Mouse (Mus musculus) bone marrow macrophage, adult 2 months (primary cell): ENCODE data around the gene Reep3. TPM values are rescaled to one million over a fixed set of nuclear protein-coding genes. Genes with fewer than 3 reads are reported as not detected.
"Not testable (repeated sequence)": the region's sequence is repeated elsewhere in the genome, so short reads cannot be mapped to it uniquely, and the experiment has no call there.

ENCODE experiments used
- H3K27ac ChIP-seq: 2 replicates; pipeline ENCODE4 v1.5.1; 2012; ENCODE audit warnings: low read depth, low read length; ENCODE audit not compliant: insufficient read depth
- H3K4me1 ChIP-seq: 2 replicates; pipeline ENCODE4 v1.6.1; 2012; ENCODE audit warnings: low read length; ENCODE audit not compliant: control insufficient read depth, insufficient read depth
- H3K4me3 ChIP-seq: 2 replicates; pipeline ENCODE4 v1.5.1; 2012; ENCODE audit warnings: mild to moderate bottlenecking, low read length, moderate library complexity; ENCODE audit not compliant: insufficient read depth
- CTCF ChIP-seq: IDR thresholded peaks from 2 replicates; pipeline ENCODE4 v1.5.1; 2012; ENCODE audit warnings: low read depth, mild to moderate bottlenecking, low read length, moderate library complexity
- POLR2A ChIP-seq: IDR thresholded peaks from 2 replicates; pipeline ENCODE4 v1.6.1; 2012; ENCODE audit warnings: mild to moderate bottlenecking, low read depth, low read length, borderline replicate concordance
- polyA plus RNA-seq: library from polyadenylated mRNA; stranded (reverse); fragments of >200 nt; gene quantifications from 2 replicates; pipeline ENCODE4 v1.2.4, GENCODE M21; 2012; ENCODE audit not compliant: missing spikeins, insufficient read depth, insufficient read length

The Reep3 gene
- polyA plus RNA-seq, 1 experiment, result 69.2 TPM

GRCm38 (mm10) chr10:67003743-67004526, 92.8 kb downstream of the Reep3 start:
- peak overlapping the region; percentile 59 for H3K4me3 ChIP-seq
- peaks cover 20% of the 10 kb centered on the region for H3K4me1 ChIP-seq
- TF ChIP-seq POLR2A, result no peak
- no peak for TF ChIP-seq CTCF
- peak overlapping the region; percentile 97 for H3K27ac ChIP-seq

- TF ChIP-seq POLR2A, result no peak
- TF ChIP-seq CTCF, result no peak
- H3K27ac ChIP-seq, result peak overlapping the region; percentile 97
- peak overlapping the region; percentile 59 for H3K4me3 ChIP-seq
- peaks cover 24% of the 10 kb centered on the region for H3K4me1 ChIP-seq
These were observed 93.6 kb downstream of the Reep3 start for GRCm38 (mm10) chr10:67003009-67003742.

GRCm38 (mm10) chr10:67002207-67003008, 94.3 kb downstream of the Reep3 start:
- TF ChIP-seq CTCF (no peak), POLR2A (no peak)
- Histone ChIP-seq H3K4me1 (peaks cover 25% of the 10 kb centered on the region), H3K27ac (0 out of 2 replicates have a peak overlapping the region, but pooled peaks have one; percentile 97), H3K4me3 (peak overlapping the region; percentile 59)

- H3K4me3 ChIP-seq, H3K27ac ChIP-seq: not testable (repeated sequence)
- H3K4me1 ChIP-seq, result peaks cover 22% of the 10 kb centered on the region
These were observed 95.7 kb downstream of the Reep3 start for GRCm38 (mm10) chr10:67000958-67001615.

- TF ChIP-seq CTCF (no peak), POLR2A (no peak)
- no peak overlapping the region for H3K27ac ChIP-seq
These were observed 96.6 kb downstream of the Reep3 start for GRCm38 (mm10) chr10:67000136-67000535.

GRCm38 (mm10) chr10:66998770-66999169, 98.0 kb downstream of the Reep3 start:
- H3K4me3 ChIP-seq, result peak overlapping the region; percentile 25
- H3K27ac ChIP-seq, result 0 out of 2 replicates have a peak overlapping the region, but pooled peaks have one; percentile 23
- no peak for TF ChIP-seq POLR2A
- TF ChIP-seq CTCF, result no peak
- peaks cover 16% of the 10 kb centered on the region for H3K4me1 ChIP-seq

More at GRCm38 (mm10) chr10:67000136-67000535, 96.6 kb downstream of the Reep3 start:
- Histone ChIP-seq H3K4me3 (no peak overlapping the region), H3K4me1 (peaks cover 19% of the 10 kb centered on the region)

GRCm38 (mm10) chr10:66995181-66995580, 101.6 kb downstream of the Reep3 start:
- H3K4me1 ChIP-seq, result peaks cover 7% of the 10 kb centered on the region
- no peak for TF ChIP-seq CTCF
- TF ChIP-seq POLR2A, result no peak
- no peak overlapping the region for H3K4me3 ChIP-seq
- H3K27ac ChIP-seq, result no peak overlapping the region

- Histone ChIP-seq H3K27ac (no peak overlapping the region), H3K4me1 (peaks cover 7% of the 10 kb centered on the region), H3K4me3 (no peak overlapping the region)
- no peak for TF ChIP-seq POLR2A
- no peak for TF ChIP-seq CTCF
These were observed 102.3 kb downstream of the Reep3 start for GRCm38 (mm10) chr10:66994469-66994868.

GRCm38 (mm10) chr10:66992591-66992990, 104.2 kb downstream of the Reep3 start:
- no peak for TF ChIP-seq CTCF
- no peak for TF ChIP-seq POLR2A
- H3K4me1 ChIP-seq, result no peaks in the 10 kb centered on the region
- H3K27ac ChIP-seq, result no peak overlapping the region
- no peak overlapping the region for H3K4me3 ChIP-seq
